Mouse (Mus musculus) midbrain, postnatal 0 days (tissue): ENCODE data around the gene Hipk1. TPM values are rescaled to one million over a fixed set of nuclear protein-coding genes. Genes with fewer than 3 reads are reported as not detected.
A peak's percentile ranks its signal among the peaks of the same experiment; 100 is the strongest.

ENCODE experiments used
- ATAC-seq: fragments of 200-750 bp; cut with Nextera tagmentation; 2 replicates; pipeline ENCODE4 v1.8.0; 2017; ENCODE audit warnings: moderate number of reproducible peaks, mild to moderate bottlenecking, moderate TSS enrichment, moderate library complexity; ENCODE audit not compliant: low FRiP score
- DNase-seq: peaks from one replicate; pipeline ENCODE4 v3.0.0-alpha.2; 2015; ENCODE audit warnings: low spot score
- H3K27ac ChIP-seq: fragments of 300-500 bp; sonication (generic); 2 replicates; pipeline ENCODE4 v1.5.1; 2014; ENCODE audit warnings: low read depth, mild to moderate bottlenecking, low read length, mixed read lengths
- H3K27me3 ChIP-seq: fragments of 300-500 bp; sonication (generic); 2 replicates; pipeline ENCODE4 v1.6.1; 2014; ENCODE audit warnings: low read length, control low read depth, mixed read lengths; ENCODE audit not compliant: insufficient read depth
- H3K36me3 ChIP-seq: fragments of 300-500 bp; sonication (generic); 2 replicates; pipeline ENCODE4 v1.6.1; 2014; ENCODE audit warnings: low read length, control low read depth, mixed read lengths; ENCODE audit not compliant: insufficient read depth
- H3K4me1 ChIP-seq: fragments of 300-500 bp; sonication (generic); 2 replicates; pipeline ENCODE4 v1.6.1; 2014; ENCODE audit warnings: mild to moderate bottlenecking, control low read depth, antibody characterized with exemption, low read length, mixed read lengths; ENCODE audit not compliant: insufficient read depth
- H3K4me2 ChIP-seq: fragments of 300-500 bp; sonication (generic); 2 replicates; pipeline ENCODE4 v1.6.1; 2014; ENCODE audit warnings: low read depth, mild to moderate bottlenecking, low read length, mixed read lengths; ENCODE audit not compliant: poor library complexity, severe bottlenecking
- H3K4me3 ChIP-seq: fragments of 300-500 bp; sonication (generic); 2 replicates; pipeline ENCODE4 v1.5.1; 2014; ENCODE audit warnings: low read depth, mild to moderate bottlenecking, low read length, moderate library complexity
- H3K9ac ChIP-seq: fragments of 300-500 bp; sonication (generic); replicated peaks from 2 replicates; pipeline ENCODE4 v1.6.1; 2014; ENCODE audit warnings: mild to moderate bottlenecking, low read length, moderate library complexity, mixed read lengths; ENCODE audit not compliant: poor library complexity, severe bottlenecking
- H3K9me3 ChIP-seq: fragments of 300-500 bp; sonication (generic); 2 replicates; pipeline ENCODE4 v1.6.1; 2016; ENCODE audit warnings: low read length, control low read depth
- CTCF ChIP-seq: IDR thresholded peaks from 2 replicates; pipeline ENCODE4 v1.5.1; 2016; ENCODE audit warnings: antibody characterized with exemption, mild to moderate bottlenecking
- WGBS: fragments of 180-500 bp; shearing (Covaris S2); extraction: QIAGEN DNeasy Blood & Tissue Kit; methylation state at CpG from one replicate; pipeline ENCODE4 v1.1.7; 2014; 5-methylcytosine and 5-hydroxymethylcytosine counted together
- polyA plus RNA-seq: library from polyadenylated mRNA; unstranded; fragments of >200 nt; fragmentation: Nextera tagmentation; extraction: Ambion mirVana; gene quantifications from 2 replicates; pipeline ENCODE4 v1.2.1, GENCODE M21; 2015
- total RNA-seq: library from RNA; depleted of rRNA; stranded (reverse); fragments of >200 nt; gene quantifications from 2 replicates; pipeline ENCODE4 v1.2.3, GENCODE M21; 2014

Hipk1 gene
- total and polyA plus RNA-seq, 2 experiments from 2014 or later = 7.7 to 77.2 TPM

DNA sequence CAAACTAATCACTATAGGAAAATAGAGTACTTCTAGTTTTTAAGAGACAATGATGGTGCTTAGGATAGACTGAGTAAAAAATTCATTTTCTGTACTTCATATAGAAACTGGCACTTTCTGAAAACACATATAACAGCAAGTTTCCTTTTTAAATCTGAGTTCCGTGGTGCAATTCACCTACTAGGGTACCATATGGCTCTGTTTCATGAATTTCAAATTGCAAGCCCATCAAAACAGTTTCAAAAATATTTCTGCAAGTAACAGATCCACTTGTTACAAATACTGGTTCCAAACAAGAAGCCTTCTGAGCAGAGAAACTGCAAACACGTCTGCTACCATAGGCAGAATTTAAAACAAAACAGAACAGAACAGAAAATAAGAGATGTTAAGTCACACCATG, 39.8 kb downstream of the Hipk1 start:
- Histone ChIP-seq H3K4me1 (no peaks in the 10 kb centered on the region), H3K36me3 (peaks cover 55% of the 10 kb centered on the region), H3K4me3 (no peak overlapping the region), H3K9me3 (no peaks in the 10 kb centered on the region), H3K4me2 (no peak overlapping the region), H3K27ac (no peak overlapping the region), H3K9ac (no peak overlapping the region), H3K27me3 (no peaks in the 10 kb centered on the region)
- ATAC-seq = no peak
- no peak for DNase-seq
- WGBS = 91% methylated on average over 2 of the region's 2 CpGs
- no peak for TF ChIP-seq CTCF

DNA sequence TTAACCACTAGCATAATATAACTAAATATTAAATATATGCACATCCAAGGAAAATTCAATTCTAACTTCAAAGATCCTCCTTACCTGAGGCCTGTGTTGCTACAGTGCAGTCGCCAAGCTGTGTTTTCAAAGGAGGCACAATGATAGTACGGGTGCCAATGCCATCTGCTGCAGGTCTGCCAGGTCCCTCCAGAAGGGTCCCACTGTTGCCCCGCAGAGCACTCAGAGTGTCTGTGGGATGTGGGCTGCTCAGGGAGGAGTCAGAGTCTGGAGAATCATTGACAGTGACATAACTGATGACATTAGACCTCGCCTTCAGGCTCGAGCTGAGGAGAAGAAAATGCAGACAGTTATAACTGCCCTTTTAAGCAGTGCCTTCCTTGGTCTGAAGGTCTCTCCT, 44.7 kb downstream of the Hipk1 start:
- Histone ChIP-seq H3K4me3 (no peak overlapping the region), H3K27ac (no peak overlapping the region), H3K36me3 (peaks cover 66% of the 10 kb centered on the region), H3K4me2 (no peak overlapping the region), H3K9ac (no peak overlapping the region), H3K27me3 (no peaks in the 10 kb centered on the region), H3K4me1 (no peaks in the 10 kb centered on the region), H3K9me3 (no peaks in the 10 kb centered on the region)
- ATAC-seq = no peak
- 89% methylated on average over 5 of the region's 5 CpGs for WGBS
- DNase-seq = no peak
- TF ChIP-seq CTCF = no peak

DNA sequence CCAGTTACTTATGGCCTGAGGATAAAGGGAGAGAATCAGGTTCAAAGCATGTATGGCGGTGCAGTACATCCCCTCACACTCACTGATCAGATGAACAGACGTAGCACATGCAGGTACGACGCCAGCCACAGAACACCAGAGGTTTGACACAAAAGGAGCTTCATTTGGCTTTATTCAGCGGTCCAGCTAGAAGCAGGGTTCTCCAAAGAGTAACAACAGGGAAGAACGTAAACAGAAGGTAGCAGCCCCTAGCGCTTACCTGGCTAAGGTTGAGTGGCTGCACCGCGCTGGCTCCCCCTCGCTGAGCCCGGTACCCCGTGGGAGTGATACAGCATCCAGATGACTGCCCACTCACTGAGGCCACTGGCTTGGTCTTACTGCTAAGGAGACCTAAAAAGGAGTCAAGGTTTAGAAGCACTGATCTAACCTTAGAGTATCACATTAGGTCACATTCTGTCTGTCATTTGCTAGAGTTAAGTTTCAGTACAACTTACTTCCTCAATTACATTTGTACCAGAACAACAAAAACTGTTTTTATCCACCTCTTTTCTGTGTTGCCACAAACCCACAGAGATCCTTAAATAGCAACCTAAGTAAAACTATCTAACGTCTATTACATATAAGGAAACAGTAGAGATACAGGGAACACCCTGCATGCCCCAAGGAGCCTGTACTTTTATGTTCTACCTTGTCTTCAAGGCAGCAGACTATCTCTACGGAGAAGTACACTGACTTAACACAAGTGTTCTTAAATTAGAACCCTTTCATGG, 46.2 kb downstream of the Hipk1 start:
- Histone ChIP-seq H3K9me3 (no peaks in the 10 kb centered on the region), H3K4me3 (no peak overlapping the region), H3K9ac (no peak overlapping the region), H3K27ac (no peak overlapping the region), H3K27me3 (no peaks in the 10 kb centered on the region), H3K4me2 (no peak overlapping the region), H3K4me1 (no peaks in the 10 kb centered on the region), H3K36me3 (peaks cover 61% of the 10 kb centered on the region)
- WGBS = 93% methylated on average over 14 of the region's 14 CpGs
- DNase-seq = no peak
- no peak for ATAC-seq
- no peak for TF ChIP-seq CTCF

DNA sequence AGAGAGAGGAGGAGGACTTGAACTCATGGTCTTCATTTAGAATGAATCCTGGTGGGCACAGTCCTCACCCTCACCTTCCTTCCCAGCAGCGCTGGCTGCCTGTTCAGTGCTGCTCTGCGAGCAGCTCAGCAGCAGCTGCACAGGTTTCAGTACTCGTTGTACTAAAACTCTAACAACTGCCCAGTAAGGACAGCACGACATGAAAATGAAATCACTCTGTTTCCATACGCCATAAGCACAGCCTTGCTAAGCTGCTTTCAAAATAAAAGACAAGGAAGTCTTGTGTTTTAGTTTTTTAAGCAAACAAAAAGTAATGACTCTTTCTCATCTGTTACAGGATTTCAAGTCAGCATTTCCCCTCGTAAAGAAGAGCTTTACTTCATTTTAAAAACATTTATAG, 48.2 kb downstream of the Hipk1 start:
- H3K9ac ChIP-seq = no peak overlapping the region
- no peak overlapping the region for H3K4me3 ChIP-seq
- H3K27ac ChIP-seq = no peak overlapping the region
- no peaks in the 10 kb centered on the region for H3K27me3 ChIP-seq
- peaks cover 48% of the 10 kb centered on the region for H3K36me3 ChIP-seq
- no peak overlapping the region for H3K4me2 ChIP-seq
- no peak for DNase-seq
- no peak for ATAC-seq
- TF ChIP-seq CTCF = no peak
- WGBS = 89% methylated on average over 6 of the region's 6 CpGs
- no peaks in the 10 kb centered on the region for H3K4me1 ChIP-seq
- no peaks in the 10 kb centered on the region for H3K9me3 ChIP-seq

DNA sequence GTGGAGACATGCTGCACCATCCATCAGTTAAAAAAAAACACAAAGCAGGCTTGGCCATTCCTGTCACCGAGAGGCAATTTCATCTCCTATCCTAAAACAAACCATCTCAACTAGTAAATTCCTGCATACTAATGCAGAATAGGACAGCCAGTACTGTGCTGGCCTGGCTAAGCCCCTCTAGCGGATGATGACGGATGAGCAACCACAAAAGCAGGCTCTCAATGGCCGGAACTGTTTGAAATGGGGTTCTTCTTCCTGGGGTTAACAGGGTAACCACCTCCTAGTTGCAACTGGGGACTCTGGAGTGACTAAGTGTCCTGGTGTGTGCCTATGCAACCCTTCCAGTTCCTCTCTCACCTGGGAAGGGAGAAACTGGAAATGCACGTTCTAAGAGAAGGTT, 51.0 kb downstream of the Hipk1 start:
- Histone ChIP-seq H3K27ac (no peak overlapping the region), H3K4me1 (no peaks in the 10 kb centered on the region; the same call in 1 of the 2 replicates), H3K4me3 (no peak overlapping the region), H3K36me3 (peaks cover 25% of the 10 kb centered on the region), H3K9me3 (no peaks in the 10 kb centered on the region), H3K9ac (no peak overlapping the region), H3K4me2 (no peak overlapping the region), H3K27me3 (no peaks in the 10 kb centered on the region)
- TF ChIP-seq CTCF = peak; percentile 57
- WGBS = 38% methylated on average over 5 of the region's 5 CpGs
- ATAC-seq (no peak), DNase-seq (no peak)

DNA sequence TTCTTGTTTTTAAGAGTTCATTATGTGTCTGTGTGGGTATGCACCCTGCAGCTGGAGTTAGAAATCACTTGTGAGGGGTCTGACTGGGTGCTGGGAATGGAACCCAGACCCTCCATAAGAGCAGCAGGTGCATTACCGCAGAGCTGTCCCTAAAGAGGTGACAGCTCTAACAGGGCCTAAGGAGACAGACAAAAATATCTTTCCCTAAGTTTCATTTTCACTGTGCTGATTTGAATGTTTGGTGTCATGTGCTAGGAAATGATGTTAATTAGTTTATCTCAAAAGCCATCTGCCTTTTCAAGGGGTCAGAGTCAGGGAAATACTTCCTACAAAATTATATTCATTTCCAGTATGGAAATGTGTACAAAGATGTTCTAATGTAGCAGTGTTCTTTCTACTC, 52.0 kb downstream of the Hipk1 start, which contains the start of gene Gm10964:
Gm10964 (plus strand) TSS at position 38 of the 400 bp plus-strand sequence.
- 93% methylated on average over 1 of the region's 1 CpGs for WGBS
- H3K4me3 ChIP-seq = no peak within 1 kb of the TSS
- H3K9ac ChIP-seq = no peak within 1 kb of the TSS
- H3K4me2 ChIP-seq = peak within 1 kb of the TSS; percentile 41
- DNase-seq (no peak), ATAC-seq (no peak)
- peak within 1 kb of the TSS; percentile 59; the same call in 1 of the 2 replicates for H3K27ac ChIP-seq
- H3K36me3 ChIP-seq = peaks cover 15% of the 10 kb centered on the region
- peaks cover 3% of the 10 kb centered on the region; the same call in 1 of the 2 replicates for H3K4me1 ChIP-seq
- no peak for TF ChIP-seq CTCF
- H3K27me3 ChIP-seq = no peaks in the 10 kb centered on the region
- no peaks in the 10 kb centered on the region for H3K9me3 ChIP-seq
